Mouse (Mus musculus) bone marrow, adult 2 months (tissue): ENCODE measurements around the gene D16Ertd472e.

Experiments
- CTCF ChIP-seq: fragments of 200-500 bp; IDR thresholded peaks from 2 replicates; pipeline ENCODE4 v1.5.1; 2011; ENCODE audit warnings: low read length, control low read depth; ENCODE audit not compliant: control insufficient read depth, insufficient read depth
- POLR2A ChIP-seq: fragments of 200-500 bp; IDR thresholded peaks from 2 replicates; pipeline ENCODE4 v1.6.1; 2011; ENCODE audit warnings: low read depth, mild to moderate bottlenecking, control low read depth, low read length, borderline replicate concordance; ENCODE audit not compliant: control insufficient read depth

DNA sequence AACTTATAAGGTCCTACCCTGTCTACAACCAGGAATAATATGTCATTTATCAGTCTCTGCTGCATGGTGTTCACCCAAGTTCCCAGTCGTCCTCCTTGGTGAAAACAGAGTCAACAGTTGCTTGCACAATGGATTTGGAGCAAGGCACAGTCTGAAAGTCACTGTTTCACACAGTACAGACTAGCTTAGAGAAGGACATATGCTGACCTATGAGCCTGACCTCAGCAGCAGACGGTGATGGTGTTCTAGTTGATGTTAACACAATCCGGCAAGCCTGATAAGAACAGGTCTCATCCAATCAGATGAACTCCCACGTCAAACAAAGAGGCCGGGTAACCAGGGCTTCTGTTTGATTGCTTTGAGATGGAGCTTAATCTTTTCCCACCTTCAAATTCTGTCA lies 46.2 kb upstream of the D16Ertd472e start:
- TF ChIP-seq POLR2A: no peak
- no peak for TF ChIP-seq CTCF
